Mouse (Mus musculus) gastrocnemius, postnatal 25 days (tissue): Measurements from ENCODE around the gene Padi3. TPM values are rescaled to one million over a fixed set of nuclear protein-coding genes. Genes with fewer than 3 reads are reported as not detected.
A peak's percentile ranks its signal among the peaks of the same experiment; 100 is the strongest.

Experiments used
- DNase-seq: peaks from one replicate; pipeline ENCODE4 v3.0.0; 2022
- total RNA-seq, 2 experiments: library from RNA; stranded (reverse); gene quantifications; 1 replicate in 1 of 2; 2 replicates in 1 of 2; pipeline ENCODE4 v1.2.3; 2021

Gene Padi3
- total RNA-seq, 2 experiments from 2014 or later: 1.8 to 3.1 TPM

- DNase-seq: no peak
Measured at GRCm38 (mm10) chr4:140815996-140816917, 5.8 kb upstream of the Padi3 start.

- DNase-seq: no peak
Measured at GRCm38 (mm10) chr4:140815496-140815895, 5.0 kb upstream of the Padi3 start.

GRCm38 (mm10) chr4:140814241-140815225 is 4.1 kb upstream of the Padi3 start:
- DNase-seq: no peak

- no peak for DNase-seq
Measured at GRCm38 (mm10) chr4:140813358-140814185, 3.1 kb upstream of the Padi3 start.

GRCm38 (mm10) chr4:140812609-140813008 is 2.2 kb upstream of the Padi3 start:
- no peak for DNase-seq

- no peak for DNase-seq
Measured at GRCm38 (mm10) chr4:140812191-140812590, 1.7 kb upstream of the Padi3 start.

GRCm38 (mm10) chr4:140809118-140809517 is 1.3 kb downstream of the Padi3 start:
- no peak for DNase-seq

GRCm38 (mm10) chr4:140804601-140805000 is 5.8 kb downstream of the Padi3 start:
- peak; percentile 80 for DNase-seq

- DNase-seq: no peak
Measured at GRCm38 (mm10) chr4:140801364-140801763, 9.1 kb downstream of the Padi3 start.

GRCm38 (mm10) chr4:140796786-140797185 is 13.7 kb downstream of the Padi3 start:
- DNase-seq: no peak

- no peak for DNase-seq
Measured at GRCm38 (mm10) chr4:140794678-140795077, 15.8 kb downstream of the Padi3 start.

- no peak for DNase-seq
Measured at GRCm38 (mm10) chr4:140793795-140794194, 16.7 kb downstream of the Padi3 start.

- DNase-seq: no peak
Measured at GRCm38 (mm10) chr4:140792584-140792983, 17.9 kb downstream of the Padi3 start.

GRCm38 (mm10) chr4:140791071-140791470 is 19.4 kb downstream of the Padi3 start:
- DNase-seq: no peak

GRCm38 (mm10) chr4:140789983-140790382 is 20.5 kb downstream of the Padi3 start:
- no peak for DNase-seq

GRCm38 (mm10) chr4:140788983-140789382 is 21.5 kb downstream of the Padi3 start:
- no peak for DNase-seq

GRCm38 (mm10) chr4:140788264-140788663 is 22.2 kb downstream of the Padi3 start:
- no peak for DNase-seq

- peak; percentile 42 for DNase-seq
Measured at GRCm38 (mm10) chr4:140787414-140787813, 23.0 kb downstream of the Padi3 start.

GRCm38 (mm10) chr4:140785217-140785616 is 25.2 kb downstream of the Padi3 start:
- DNase-seq: no peak

GRCm38 (mm10) chr4:140784292-140784945 is 26.0 kb downstream of the Padi3 start:
- no peak for DNase-seq

GRCm38 (mm10) chr4:140782821-140783220 is 27.6 kb downstream of the Padi3 start:
- no peak for DNase-seq
